In the genomic region with DNA sequence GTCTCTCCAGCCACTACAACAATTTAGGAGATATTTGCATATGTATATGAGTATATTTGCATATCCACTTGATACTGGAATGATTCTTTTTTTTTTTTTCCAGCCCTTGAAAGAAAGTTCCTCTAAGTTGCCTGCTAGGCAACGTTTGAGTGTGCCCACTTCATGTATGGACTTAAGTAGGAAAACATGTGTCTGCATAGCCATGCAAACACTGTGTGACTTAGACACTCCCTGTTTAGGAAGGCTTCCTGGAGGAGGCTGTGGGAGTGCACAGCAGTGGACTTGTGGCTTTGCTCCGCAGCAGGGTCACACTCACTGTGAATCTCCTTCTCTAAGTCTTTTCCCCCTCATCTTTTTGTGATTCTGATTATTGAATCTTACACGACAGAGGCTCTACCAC, we compare ENCODE assay signal across 32 mouse cellular contexts. TPM values are rescaled to one million over a fixed set of nuclear protein-coding genes. Genes with fewer than 3 reads are reported as not detected.
"Had no signal": no experiment of that assay in that cellular context is flagged by ENCODE, and none has a peak within 500 bp of the region (broad histone marks: within the 10 kb centered on the region; RNA-seq: fewer than 3 reads in every experiment).

No protein-coding gene starts in this region.

- ATAC-seq: hindbrain, embryonic 16.5 days; hindbrain, postnatal 0 days; inflammation-experienced regulatory T-cells, adult 6 months; intestine, embryonic 16.5 days; intestine, postnatal 0 days had no signal

- H3K27me3 ChIP-seq: heart, embryonic 12.5 days; heart, embryonic 13.5 days; heart, embryonic 15.5 days; hindbrain, embryonic 12.5 days; hindbrain, embryonic 13.5 days; hindbrain, embryonic 15.5 days; kidney, embryonic 15.5 days had no signal

- H3K4me3 ChIP-seq: heart, embryonic 10.5 days; heart, embryonic 12.5 days; heart, embryonic 13.5 days; heart, embryonic 15.5 days; hindbrain, embryonic 10.5 days; hindbrain, embryonic 12.5 days; hindbrain, embryonic 13.5 days; hindbrain, embryonic 15.5 days; kidney, embryonic 15.5 days; layer of hippocampus, adult 2 months had no signal

- H3K36me3 ChIP-seq: hindbrain, embryonic 10.5 days; hindbrain, embryonic 12.5 days; hindbrain, embryonic 13.5 days; hindbrain, embryonic 15.5 days had no signal

- H3K9ac ChIP-seq: heart, embryonic 12.5 days; heart, embryonic 13.5 days; heart, embryonic 15.5 days; hindbrain, embryonic 12.5 days; hindbrain, embryonic 13.5 days; hindbrain, embryonic 14.5 days; hindbrain, embryonic 15.5 days; kidney, embryonic 15.5 days had no signal

- H3K4me2 ChIP-seq: heart, embryonic 11.5 days; heart, embryonic 12.5 days; heart, embryonic 13.5 days; heart, embryonic 15.5 days; hindbrain, embryonic 12.5 days; hindbrain, embryonic 13.5 days; hindbrain, embryonic 14.5 days; hindbrain, embryonic 15.5 days; kidney, embryonic 15.5 days had no signal

- H3K9me3 ChIP-seq: heart, embryonic 10.5 days; heart, embryonic 12.5 days; heart, embryonic 13.5 days; heart, embryonic 15.5 days; hindbrain, embryonic 10.5 days; hindbrain, embryonic 12.5 days; hindbrain, embryonic 13.5 days; hindbrain, embryonic 15.5 days; kidney, embryonic 15.5 days had no signal

- H3K27ac ChIP-seq: heart, embryonic 10.5 days; heart, embryonic 13.5 days; heart, embryonic 15.5 days; hindbrain, embryonic 10.5 days; hindbrain, embryonic 12.5 days; hindbrain, embryonic 13.5 days; hindbrain, embryonic 14.5 days; hindbrain, embryonic 15.5 days; hindbrain, postnatal 0 days; kidney, embryonic 15.5 days; kidney, postnatal 0 days; layer of hippocampus, adult 2 months had no signal

- DNase-seq: heart, postnatal 10 days; heart, postnatal 14 days; heart, postnatal 36 days; heart, postnatal 4 days; kidney, adult 18-20 months; kidney, adult 2 months; kidney, adult 8-10 months; kidney, adult 9 months; kidney, postnatal 10 days; kidney, postnatal 14 days; kidney, postnatal 25 days; kidney, postnatal 4 days; layer of hippocampus, adult 9-11 months; layer of hippocampus, postnatal 36 days had no signal

- H3K4me1 ChIP-seq: heart, embryonic 10.5 days; heart, embryonic 12.5 days; heart, embryonic 13.5 days; heart, embryonic 15.5 days; hindbrain, embryonic 12.5 days; hindbrain, embryonic 13.5 days; hindbrain, embryonic 15.5 days had no signal

RNA-seq across cellular contexts. Expression of a gene that starts 24.0 kb away (rescaled TPM):
- total RNA-seq: hindbrain, postnatal 0 days had no signal
- polyA plus RNA-seq: inflammation-experienced regulatory T-cells, adult 6 months had no signal
